8 mouse cellular contexts compared by ENCODE assay signal in the genomic region with DNA sequence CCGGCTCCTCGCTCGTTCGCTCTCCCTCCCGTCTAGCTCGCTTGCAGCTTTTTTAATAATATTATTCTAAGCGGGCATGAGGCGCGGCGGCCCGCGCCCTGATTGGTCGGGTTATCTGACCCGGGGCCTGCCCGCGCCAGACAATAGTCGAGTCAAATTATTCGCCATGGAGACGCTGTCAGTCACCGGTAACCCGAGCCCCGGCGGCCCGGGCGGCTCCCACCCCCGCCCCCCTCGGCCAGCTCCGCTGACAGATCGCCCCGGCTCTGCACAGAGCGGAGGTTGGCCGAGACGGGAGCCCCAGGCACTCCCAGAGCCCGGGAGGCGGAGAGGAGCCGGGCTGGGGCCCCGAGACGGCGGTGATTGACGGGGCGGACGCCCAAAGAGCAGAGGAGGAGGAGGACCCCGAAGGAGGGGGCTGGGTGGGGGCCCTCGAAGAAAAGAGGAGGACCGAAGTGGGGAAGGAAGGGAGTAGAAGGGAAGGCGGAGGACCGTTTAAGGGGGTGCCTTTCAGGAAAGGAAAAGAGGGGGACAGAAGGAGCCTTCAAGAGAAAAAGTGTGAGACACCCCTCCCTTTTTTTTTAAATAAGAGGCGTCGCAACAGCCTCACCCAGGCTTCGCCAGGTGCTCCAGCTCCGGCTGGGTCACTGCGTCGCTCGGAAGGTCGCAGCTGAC. TPM values are rescaled to one million over a fixed set of nuclear protein-coding genes. Genes with fewer than 3 reads are reported as not detected.
DNase-seq lines count a peak whose midpoint lies in the region.
"Had no signal": no experiment of that assay in that cellular context is flagged by ENCODE, and none has a peak within 500 bp of the region (broad histone marks: within the 10 kb centered on the region; RNA-seq: fewer than 3 reads in every experiment).

A gene (minus strand): TSS at position 39 of the 675 bp plus-strand sequence.

- WGBS in midbrain, embryonic 10.5 days: under 1% methylated on average over 55 of the region's 55 CpGs

- H3K4me1 ChIP-seq in midbrain, embryonic 10.5 days: peaks cover 55% of the 10 kb centered on the region

- peak; percentile 67 for DNase-seq in WW6 (ENCODE audit: low read depth, low spot score)
- DNase-seq in embryo, embryonic 11 days: peak; percentile 96
- DNase-seq in heart, adult 9 months (ENCODE audit: low spot score in 2 of 2): peak; percentile 55 to 58
- DNase-seq in kidney, postnatal 4 days: peak; percentile 66 to 79
- DNase-seq in midbrain, embryonic 10.5 days (ENCODE audit: low spot score): peak; percentile 96
- DNase-seq in cerebellum, adult 9-11 months: no peak
- no peak for DNase-seq in layer of hippocampus, postnatal 25 days (ENCODE audit: extremely low spot score in 1 of 2, low spot score in 1 of 2)

- H3K27ac ChIP-seq in midbrain, embryonic 10.5 days (replicated peaks): peak within 1 kb of the TSS; percentile 42; the same call in 1 of the 2 replicates

- H3K27me3 ChIP-seq in midbrain, embryonic 10.5 days (ENCODE audit: low read depth, poor library complexity, severe bottlenecking): peaks cover 100% of the 10 kb centered on the region

- peak within 1 kb of the TSS; percentile 52 for H3K4me3 ChIP-seq in midbrain, embryonic 10.5 days
- H3K4me3 ChIP-seq: erythroblast, embryonic 14.5 days had no signal

- no peaks in the 10 kb centered on the region for H3K9me3 ChIP-seq in midbrain, embryonic 10.5 days (replicated peaks)

- H3K36me3 ChIP-seq in midbrain, embryonic 10.5 days: no peaks in the 10 kb centered on the region

RNA-seq across cellular contexts. Expression of the gene that starts here (rescaled TPM):
- polyA plus RNA-seq in midbrain, embryonic 10.5 days (2016; fragmentation: Nextera tagmentation; extraction: Ambion mirVana): 1.6 and 3.0 TPM in 2 replicates
- under 1 TPM in 1 of 2 experiments, not detected in 1; 0.20 TPM for total RNA-seq in layer of hippocampus, postnatal 25 days (2021)
- polyA plus RNA-seq: erythroblast, embryonic 14.5 days had no signal

Comparison
In these comparisons a context has a peak if more than half of its experiments do, and no peak if none do; other contexts are left out.
1. DNase-seq: peak in WW6 (single experiment), embryo, embryonic 11 days (single experiment), heart, adult 9 months (2 of 2), kidney, postnatal 4 days (2 of 2) and midbrain, embryonic 10.5 days (single experiment); none in cerebellum, adult 9-11 months (single experiment) and layer of hippocampus, postnatal 25 days (0 of 2).